Mouse (Mus musculus) B cell, adult 2 months (primary cell): ENCODE results near the gene Kmt2e.

Experiments used
- DNase-seq, 2 experiments: peaks; one replicate each; pipeline ENCODE4 v3.0.0; 2022

Gene Kmt2e

DNA sequence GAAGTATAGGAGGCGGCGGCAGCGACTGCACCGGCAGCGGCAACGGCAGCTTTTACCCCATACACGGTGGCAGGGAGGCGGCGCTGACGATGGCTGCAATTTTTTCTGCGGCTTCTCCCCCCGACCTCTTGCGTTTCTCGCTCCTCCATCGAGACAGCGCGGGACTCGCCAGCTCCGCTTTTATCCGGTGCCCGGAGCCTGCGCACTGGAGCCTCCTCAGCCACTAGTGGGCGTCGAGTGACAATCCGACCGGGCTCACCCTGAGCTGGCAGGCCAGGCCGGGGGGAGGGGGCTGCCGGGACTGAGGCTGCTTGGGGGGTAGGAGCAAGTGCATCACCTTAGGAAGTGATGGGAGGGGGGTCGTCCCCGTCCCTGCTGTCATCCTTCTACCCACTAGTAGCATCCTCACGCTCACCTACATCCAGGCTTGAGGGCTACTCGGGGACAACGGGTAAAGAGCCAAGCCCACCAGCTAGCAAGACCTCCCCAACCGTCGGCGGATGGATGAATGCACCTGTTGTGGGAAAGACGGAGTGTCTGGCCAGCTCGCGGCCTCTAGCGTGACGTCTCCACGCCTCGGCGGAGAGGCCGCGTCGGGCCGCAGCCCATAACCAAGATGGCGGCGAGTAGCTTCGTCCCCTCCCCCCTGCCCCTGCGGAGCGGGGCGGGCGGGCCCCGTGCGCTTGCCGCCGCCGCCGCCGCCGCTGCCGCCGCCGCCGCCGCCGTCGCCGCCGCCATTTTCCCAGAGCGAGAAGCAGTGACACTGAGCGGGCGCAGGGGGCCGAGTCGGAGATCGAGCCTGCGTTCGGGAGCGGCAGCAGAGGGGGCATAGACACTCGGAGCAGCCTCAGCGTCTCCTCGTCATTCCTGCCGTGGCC lies at the start of gene Kmt2e:
Kmt2e (plus strand) TSS at position 722 of the 878 bp plus-strand sequence.
- DNase-seq = peak; percentile 94 to 96

DNA sequence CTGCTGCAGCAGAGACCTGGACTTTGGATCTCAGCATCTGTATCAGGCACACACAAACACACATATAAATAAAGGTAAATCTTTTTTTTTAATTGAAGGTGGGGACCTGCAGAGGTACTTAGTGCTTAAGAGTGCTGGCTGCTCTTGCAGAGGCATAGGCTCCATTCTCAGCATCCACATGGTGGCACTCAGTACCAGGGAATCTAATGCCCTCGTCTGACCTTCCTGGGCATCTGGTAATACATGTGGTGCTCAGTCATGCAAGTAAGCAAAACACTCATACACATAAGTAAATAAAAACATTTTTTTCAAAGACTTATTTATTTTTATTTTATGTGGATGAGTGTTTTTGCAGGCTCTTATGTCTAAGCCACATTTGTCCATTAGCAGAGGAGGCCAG lies 49.1 kb upstream of the Kmt2e start:
- peak; percentile 54 to 59 for DNase-seq

DNA sequence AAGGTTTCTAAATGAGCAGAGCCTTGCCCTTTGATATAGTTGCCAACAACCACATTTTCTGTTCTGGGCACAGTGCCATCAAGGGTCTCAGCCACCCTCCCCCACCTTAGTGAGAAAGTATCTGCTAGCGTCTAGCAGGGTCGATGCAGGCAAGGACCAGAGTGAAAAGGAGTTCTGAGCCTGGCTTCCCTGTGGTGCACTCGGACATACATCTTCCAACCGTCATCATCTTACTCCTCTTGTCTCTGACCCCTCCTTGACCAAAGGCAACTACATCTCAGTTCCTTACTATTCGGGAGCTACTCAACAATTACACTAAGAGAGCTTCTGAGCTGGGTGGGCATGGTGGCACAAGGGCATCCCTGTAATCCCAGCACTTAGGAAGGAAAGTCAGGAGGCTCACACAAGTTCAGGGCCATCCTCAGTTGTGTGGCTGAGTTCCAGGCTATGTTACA lies 48.5 kb upstream of the Kmt2e start:
- DNase-seq = peak; percentile 46 to 49

DNA sequence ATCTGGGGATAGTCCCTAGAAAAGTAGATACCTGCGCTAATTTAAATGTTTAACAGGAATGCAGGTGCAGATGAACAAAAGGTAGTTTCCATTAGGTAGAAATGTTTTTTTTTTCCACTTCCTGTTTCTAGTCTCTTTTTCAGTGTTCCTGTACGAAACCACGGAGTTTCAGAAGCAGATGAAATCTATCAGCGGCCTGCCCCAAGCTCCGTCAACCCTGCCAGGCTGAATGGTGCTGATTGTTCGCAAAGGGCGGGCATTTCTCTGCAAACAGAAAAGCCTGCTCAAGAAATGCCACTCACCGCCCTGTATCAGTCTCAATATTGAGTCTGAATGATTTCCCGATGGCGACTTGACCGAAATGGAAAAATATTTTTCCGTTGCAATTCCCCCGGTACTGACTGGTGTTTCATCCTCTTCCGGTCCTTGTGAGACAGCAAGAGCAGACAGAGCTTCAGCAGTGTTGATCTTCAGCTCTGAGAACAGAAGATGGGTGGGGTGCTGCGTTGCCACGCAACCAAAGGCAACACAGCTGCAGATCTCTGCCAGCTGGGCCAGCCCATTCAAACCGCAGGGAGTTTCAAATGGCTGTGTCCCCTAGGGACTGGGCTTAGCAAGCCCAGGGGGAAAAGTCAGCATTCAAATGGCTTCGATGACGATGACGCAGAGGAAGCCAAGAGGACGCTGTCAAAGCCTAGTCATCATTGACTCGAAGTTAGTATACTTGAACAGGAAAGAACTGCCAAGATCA lies 47.5 kb upstream of the Kmt2e start:
- DNase-seq = peak; percentile 93 to 95

DNA sequence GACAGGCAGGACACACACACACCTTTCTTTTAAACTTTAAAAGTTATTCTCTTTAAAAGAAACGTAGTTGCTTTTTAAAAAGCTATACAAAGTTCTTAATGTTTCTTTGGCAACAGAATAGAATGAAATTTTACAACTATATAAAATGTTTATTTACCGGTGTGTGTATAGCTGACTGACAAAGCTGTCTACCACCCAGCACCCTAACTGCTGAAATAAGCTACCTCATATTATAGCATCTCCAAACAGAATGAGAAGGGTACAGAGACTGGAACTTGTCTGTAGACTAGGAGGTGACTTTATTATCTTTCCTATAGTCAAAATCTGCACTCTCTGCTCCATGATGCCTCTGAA lies 47.0 kb upstream of the Kmt2e start:
- DNase-seq = no peak

DNA sequence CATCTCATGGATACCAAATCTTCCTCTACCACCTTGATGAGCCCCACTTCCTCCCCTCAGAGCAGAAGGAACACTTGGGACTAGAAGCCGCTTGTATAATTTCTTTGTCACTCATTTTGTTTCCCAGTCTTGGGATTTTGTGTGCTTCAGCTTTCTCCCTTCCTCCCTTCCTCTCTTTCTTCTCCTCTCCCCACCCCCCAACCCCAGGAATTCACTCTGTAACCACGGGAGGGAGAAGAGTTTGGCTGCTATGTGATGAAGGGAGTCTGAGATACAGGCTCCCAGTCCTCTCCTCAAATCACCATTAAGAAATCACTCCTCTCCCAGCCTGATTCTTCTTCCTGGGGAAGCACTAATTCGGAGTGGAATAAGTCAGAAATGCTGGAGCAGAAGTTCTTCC lies 46.1 kb upstream of the Kmt2e start:
- no peak for DNase-seq

DNA sequence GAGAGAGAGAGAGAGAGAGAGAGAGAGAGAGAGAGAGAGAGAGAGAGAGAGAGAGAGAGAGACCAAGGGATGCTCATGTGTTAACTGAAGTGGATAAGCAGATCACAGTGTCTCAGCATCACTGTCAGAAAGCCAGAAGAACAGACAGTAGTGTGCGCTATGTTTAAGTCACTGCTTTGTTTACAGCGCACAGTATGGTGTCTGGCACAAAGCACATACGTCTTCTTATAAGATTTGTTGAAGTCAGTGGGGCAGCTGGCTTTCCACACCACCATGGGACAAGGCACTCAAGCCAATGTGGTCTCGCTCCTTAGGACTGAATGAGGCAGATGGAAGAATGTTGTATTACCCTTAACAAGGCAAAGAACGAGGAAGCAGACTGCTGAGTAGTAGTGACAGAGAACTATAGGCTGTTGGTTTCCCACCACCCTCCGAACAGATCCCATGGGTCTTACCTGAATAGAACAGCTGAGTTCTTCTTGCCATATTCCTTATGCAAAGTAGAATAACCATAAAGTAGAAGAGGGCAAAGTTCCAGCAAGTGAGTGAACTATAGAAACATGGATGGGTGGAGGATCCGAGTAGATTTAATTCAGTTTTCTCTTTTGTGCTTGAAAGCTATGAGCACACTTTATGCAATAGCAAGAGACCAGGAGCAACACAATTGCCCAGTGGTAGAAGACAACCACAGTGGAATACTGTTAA lies 44.5 kb upstream of the Kmt2e start:
- no peak for DNase-seq

DNA sequence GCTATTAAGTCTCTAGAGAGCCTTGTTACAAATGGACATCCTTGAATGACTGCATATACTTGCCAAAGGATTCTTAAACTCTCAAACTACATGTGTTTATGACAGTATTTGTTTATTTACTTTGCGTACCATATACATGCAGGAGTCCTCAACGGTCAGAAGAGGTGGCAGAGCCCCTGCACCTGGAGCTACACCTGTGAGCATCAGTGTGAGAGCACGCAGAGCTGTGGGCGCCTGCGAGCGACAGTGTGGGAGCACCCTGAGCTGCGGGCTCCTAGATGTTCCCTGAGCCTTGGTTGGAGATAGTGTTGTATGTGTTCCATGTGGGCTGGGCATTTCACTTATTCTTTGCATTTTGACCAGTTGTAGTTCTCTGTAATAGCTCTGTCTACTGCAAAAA lies 42.5 kb upstream of the Kmt2e start:
- DNase-seq = no peak

DNA sequence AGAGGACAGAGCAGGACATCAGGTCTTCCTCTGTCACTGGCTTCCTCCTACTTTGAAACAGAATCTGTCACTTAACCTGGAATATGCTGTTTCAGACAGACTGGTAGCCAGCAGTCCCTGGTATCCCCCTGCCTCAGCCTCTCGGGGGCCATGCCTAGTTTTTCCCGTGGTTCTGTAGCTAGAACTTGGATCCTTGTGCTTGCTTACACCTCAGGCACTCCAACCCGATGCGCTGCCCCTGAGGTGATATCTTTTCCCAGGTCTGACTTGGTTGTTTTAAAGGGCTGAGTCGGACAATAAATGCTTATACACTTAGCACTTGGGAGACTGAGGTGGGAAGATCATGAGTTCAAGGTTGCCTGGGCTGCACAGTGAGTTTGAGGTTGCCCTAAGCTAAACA lies 40.4 kb upstream of the Kmt2e start:
- no peak for DNase-seq

DNA sequence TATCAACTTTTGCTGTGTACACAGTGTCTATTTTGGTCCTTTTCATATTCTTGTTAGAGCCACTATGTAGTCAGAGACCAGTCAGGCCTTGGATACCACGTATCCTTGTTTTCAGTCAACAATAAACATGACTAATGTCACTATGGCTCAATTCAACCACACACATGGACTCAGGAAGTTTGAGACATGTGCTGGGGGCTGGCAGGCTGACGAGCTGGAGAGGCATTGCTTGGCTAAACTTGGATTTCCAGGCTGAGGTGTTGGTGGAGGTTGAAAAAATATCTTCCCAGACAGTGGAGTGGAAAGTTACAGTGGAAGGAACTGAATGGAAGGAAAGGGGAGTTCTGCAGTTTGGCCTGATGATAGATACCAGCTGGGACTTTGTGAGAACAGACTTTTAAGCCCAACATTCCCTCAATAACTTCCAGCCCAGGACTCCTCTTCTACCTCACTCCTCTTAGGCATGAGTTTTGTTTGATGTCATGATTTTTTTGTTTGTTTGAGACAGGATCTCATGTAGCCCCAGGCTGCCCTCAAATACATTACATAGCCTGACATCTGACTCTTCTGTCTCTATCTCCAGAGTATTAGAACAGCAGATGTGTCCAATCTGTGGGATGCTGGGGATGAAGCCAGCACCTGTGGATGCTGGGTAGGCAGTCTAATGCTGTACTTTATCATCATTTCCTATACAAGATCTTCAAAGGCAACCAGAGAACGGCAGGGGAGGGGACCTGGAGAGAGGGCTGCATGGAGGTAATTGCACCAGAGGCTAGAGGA lies 39.7 kb upstream of the Kmt2e start:
- no peak for DNase-seq

DNA sequence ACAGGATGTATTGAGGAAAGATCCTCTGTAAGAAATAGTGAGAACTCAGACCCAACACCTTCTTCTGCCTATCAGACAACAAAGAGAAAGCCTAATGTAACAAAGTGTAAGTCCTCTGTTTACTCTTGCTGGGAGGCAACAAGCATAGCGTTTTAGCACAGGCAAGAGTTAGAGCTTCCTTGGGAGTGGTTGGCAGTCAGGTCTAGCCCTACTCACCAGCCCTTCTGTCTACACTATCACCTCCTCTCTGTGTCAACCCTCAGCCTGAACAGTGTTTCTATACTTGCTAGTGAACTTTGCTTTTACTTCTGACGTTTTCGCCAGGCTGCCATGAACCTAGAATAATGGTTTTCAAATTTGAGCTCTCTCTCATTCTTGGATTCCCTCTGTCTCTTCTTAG lies 38.5 kb upstream of the Kmt2e start:
- no peak for DNase-seq

DNA sequence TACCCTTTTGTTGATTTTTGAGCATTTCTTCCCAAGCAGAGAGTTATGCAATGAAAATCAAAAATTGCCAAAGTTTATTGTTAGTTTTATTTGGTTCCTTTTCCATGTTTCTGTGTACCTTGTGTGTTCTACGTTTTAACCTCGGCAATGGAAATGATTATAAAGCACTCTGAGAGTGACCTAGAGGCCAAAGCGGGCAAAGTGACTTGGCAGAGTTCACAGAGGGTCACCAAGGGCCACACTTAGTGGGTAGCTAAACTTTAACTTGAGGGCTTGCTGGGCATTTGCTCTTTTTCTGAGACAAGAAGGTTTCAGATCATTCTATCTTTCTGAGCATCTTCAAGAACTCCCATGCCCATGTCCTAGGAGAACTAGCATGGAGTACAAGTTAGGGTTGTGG lies 37.5 kb upstream of the Kmt2e start:
- DNase-seq = no peak

DNA sequence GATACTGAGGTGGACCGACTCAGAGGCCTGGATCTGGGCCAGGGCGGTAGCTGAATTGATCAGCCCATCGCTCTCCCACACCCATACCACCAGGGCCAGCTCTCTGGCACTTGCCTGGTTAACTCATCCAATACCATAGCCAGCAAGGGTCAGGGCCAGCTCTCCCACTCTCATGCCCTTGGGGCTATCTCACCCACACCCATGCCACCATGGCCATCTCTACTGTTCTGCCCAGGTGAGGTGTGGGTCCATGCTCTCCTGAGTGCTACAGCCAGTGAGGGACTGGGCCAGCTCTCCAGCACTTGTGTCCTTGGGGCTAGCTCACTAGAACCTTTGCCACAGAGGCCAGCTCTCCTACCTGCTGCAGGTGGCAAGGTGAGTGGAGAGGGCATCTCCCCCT lies 34.1 kb upstream of the Kmt2e start:
- DNase-seq = no peak

DNA sequence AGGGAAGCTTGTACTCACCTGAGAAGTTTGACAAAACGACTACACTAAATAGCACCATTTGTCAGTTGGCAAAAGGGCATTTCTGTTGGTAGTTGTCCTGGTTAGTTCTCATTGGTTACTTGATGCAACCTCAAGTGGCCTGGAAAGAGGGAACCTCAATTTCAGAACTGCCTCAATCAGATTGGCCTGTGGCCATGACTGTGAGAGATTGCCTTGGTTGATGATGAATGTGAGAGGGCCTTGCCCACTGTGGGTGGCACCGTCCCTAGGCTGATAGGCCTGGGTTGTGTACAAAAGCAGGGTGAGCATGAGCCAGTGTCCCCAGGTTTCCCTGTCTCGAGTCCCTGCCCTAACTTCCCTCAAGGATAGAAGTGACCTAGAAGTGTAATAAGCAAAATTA lies 33.4 kb upstream of the Kmt2e start:
- DNase-seq = no peak

DNA sequence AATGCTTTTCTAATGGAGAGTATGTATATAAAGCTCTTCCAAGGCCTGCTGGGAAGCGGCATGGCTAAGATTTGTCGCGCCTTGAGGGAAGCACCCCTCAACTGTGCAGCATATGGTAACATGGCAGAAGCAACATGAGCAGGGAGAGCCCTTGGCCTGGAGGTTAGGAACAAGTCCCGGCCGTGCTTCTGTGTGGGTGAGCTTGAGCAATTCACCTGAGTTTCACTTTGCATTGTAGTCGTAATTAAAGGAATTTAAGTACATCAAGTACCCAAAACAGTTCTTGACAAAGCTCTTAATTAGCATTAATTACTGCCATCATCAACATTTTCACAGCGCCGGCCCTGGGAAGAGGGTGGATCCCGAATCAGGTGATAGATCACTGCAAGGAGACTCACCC lies 32.9 kb upstream of the Kmt2e start:
- DNase-seq = no peak

DNA sequence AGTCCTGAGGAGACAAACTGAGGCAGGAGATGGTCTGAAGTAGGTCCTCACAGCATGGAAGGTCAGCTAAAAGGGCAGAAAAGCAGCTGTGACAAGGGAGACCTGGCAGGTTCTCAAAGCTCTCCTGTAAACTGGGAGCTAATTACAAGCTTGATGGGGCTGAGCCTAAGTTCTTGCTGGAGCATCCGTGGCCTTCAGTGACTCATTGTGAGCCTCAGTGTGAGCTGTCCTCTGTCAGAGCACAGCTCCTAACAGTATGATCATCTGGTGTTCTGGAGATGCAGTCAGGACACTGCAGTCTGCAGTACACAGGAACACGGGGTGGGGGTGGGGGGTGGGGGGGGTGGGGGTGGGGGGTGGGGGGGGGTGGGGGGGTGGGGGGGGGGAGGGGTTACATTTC lies 32.2 kb upstream of the Kmt2e start:
- DNase-seq = no peak

DNA sequence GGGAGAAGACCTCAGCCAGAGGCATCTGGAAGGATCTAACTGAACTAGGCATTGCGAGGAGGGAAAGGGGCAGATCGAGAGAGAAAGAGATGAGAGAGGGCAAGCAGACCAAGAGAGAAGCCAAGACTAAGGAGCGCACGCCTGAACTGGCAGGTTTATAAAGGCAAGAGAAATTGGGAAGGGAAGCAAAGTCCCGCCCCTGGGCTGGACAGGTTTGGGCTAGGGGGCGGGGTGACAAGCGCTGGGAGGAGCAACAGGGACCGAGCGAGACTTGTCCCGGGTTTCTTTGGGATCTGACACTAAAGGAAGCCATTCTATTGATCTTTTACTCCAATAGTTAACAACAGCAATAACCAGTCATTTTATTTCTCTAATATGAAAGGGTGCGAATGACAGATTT lies 31.1 kb upstream of the Kmt2e start:
- no peak for DNase-seq

DNA sequence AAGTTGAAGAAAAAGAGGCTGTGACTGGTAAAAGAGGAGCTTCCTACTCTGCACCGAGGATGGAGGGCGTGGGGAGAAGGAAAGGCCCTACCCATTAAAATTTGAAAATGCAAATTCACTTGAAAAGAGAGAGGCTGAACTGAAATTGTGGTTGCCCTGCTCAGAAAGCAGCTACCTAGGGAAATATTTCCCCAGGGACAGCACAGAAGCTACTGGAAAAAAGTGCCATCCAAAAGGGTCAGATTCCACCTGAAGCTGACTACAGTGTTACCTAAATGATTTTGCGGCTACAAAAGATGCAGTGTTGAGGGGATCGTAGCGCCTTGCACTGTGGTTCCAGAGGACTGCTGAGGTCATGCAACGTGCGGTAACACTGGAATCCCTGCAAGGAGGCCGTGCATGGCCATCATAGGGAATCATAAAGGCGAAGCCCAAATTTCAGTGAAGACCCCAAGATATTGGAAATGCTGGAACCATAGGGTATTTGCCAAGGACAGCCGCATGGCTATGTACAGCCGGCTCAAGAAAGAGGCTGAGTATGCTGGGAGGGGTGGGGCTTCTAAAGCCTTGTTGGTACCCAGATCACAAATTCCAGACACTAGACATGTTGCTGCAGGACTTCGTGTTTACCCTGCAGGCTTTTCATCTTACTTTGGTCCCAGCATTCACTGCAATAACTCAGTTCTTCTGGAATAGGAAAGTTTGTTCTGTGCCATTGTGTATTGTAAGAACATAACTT lies 28.4 kb upstream of the Kmt2e start:
- peak in 1 of 2 experiments; percentile 16 for DNase-seq

DNA sequence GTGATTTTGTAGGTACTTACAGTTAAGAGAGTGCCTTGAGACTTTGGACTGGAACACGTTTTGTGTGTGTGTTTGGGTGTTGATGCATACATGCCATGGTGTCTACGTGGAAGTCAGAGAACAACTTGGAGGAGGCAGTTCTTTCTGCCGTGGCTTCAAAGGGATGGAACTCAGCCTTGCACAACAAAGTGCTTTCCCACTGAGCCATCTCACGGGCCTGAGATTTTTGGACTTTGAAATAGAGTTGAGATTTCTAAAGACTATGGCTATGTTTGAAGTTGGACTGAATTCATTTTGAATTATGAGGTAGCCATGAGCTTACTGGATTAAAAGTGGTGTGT lies 27.9 kb upstream of the Kmt2e start:
- no peak for DNase-seq

DNA sequence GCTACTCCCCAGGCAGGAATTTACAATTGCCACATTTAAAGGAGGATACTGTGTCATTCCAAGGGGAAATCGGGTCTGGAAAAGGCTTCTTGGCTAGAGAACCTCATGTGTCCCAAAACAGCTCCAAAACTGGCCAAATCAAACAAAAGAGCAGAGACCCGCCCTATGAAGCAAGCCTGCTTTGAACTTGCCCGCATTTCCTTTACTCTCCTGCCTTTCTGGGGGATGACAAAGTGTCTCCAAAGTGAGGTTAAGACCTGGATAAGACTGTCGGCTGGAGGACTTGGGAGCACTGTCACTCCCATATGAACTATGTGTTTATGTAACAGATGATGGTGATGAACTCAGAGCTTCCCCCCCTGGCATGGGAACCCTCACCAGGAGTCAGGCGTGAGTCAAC lies 26.1 kb upstream of the Kmt2e start:
- no peak for DNase-seq

DNA sequence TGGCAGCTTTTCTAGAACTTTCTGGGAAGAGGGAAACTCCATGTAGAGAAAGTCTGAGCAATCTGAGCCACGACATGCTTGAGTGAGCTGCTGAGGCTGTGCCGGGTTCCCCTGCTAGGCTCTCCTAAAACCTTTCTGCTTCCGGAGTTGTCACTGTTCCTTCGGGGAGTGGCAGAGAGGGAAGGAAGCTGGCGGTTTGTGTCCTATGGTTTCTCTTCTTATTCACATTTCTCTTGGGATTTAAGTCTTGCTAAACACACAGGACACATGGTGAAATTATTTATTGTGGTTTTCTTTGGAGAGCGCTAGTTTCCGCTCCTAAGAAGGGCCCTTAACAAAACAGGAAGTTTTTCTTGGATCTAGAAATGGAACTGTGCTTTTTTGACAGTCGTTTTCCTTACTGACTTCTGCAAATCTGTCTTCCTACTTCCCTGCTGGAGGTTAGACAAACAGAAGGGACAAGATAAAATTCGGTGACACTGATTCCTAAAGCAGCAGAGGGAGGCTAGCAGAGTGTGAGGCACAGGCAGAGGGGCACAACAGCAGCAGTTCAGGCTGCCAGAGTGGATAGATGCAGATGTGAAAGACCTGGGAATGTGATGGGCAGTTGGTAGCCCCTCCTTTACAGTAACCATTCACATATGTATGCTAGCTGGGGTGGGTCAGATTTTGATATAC lies 24.1 kb upstream of the Kmt2e start:
- DNase-seq = peak in 1 of 2 experiments; percentile 23

DNA sequence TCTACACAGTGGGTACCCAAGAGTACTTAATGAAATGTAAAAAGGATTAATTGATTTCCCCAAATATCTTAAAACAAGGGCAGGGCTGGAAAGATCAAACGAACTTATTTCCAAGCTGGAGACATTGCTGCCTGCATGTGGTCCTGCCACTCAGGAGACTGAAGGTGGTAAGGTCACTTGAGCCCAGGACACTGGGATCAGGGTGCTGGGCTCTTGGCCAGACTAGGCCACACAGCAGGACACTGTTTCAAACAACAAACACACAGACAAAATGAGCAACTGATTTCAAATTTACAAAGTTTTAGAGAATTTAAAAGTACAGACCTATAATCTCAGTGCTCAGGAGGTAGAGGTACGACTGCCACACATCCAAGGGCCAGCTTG lies 23.5 kb upstream of the Kmt2e start:
- DNase-seq = no peak
